Mouse (Mus musculus) spleen, adult 2 months (tissue): ENCODE data around the gene Tgfbrap1.

ENCODE experiments used
- CTCF ChIP-seq: fragments of 200-500 bp; IDR thresholded peaks from 2 replicates; pipeline ENCODE4 v1.5.1; 2011; ENCODE audit warnings: mild to moderate bottlenecking, inconsistent platforms; ENCODE audit not compliant: insufficient read depth, insufficient read length, insufficient replicate concordance; ENCODE audit errors: extremely low read depth
- POLR2A ChIP-seq: fragments of 200-500 bp; IDR thresholded peaks from 2 replicates; pipeline ENCODE4 v1.6.1; 2011; ENCODE audit warnings: low read depth, low read length, inconsistent platforms

DNA sequence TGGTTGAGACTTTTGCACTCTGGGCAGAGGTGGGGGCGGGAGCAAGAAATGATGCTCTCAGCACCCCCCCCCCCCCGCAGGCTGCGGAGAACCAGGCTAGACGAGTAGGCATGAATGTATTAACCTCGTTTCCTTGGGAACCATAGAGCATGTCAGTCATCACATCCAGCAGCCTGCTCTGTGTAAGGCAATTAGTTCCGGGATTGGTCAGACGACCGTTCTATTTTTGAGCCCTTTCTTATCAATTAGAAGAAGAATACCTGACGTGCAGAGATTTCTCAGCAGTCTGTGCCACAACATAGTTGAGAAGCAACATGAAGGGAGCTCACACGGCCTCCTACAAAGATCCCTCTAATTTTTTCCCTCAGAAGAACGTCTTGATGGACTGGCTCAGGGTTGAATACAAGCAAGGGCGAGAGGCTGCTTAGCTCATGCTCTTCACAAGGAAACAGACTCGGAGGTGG is 92.4 kb downstream of the Tgfbrap1 start:
- TF ChIP-seq CTCF (no peak), POLR2A (no peak)
